Mouse (Mus musculus): ENCODE measurements at regions not wholly inside any gene's neighbourhood (a gene's known extent, or its start where the extent isn't known, plus 50 kb on each side); places are given as distances from the start of the nearest gene placed in this dataset.

- DNase-seq (ENCODE audit: extremely low read depth): no peak
- Histone ChIP-seq H3K79me2 (replicated peaks; ENCODE audit: control insufficient read depth, extremely low read depth, insufficient read depth, poor library complexity, severe bottlenecking) (no peaks in the 10 kb centered on the region), H3K36me3 (replicated peaks in 1 of 2; ENCODE audit: control insufficient read depth in 1 of 2, insufficient read depth in 1 of 2, low read length in 1 of 2) (no peaks in the 10 kb centered on the region), H3K27ac (ENCODE audit: insufficient read depth, low read depth) (no peak overlapping the region), H3K4me1 (ENCODE audit: control insufficient read depth in 1 of 2, insufficient read depth in 2 of 2) (peaks cover 28 to 75% of the 10 kb centered on the region in 2 experiments), H3K4me3 (replicated peaks in 1 of 3; ENCODE audit: low read depth in 2 of 3, low read length in 2 of 3, poor library complexity in 1 of 3) (no peak overlapping the region), H3K9ac (ENCODE audit: insufficient read depth, low read depth) (no peak overlapping the region), H3K27me3 (replicated peaks) (no peaks in the 10 kb centered on the region), H3K4me2 (ENCODE audit: insufficient read depth, low read depth, poor library complexity, severe bottlenecking) (no peak overlapping the region), H3K9me3 (replicated peaks; ENCODE audit: low read length) (no peaks in the 10 kb centered on the region)
- TF ChIP-seq IRF4 (IDR thresholded peaks at IDR 0.05; ENCODE audit: low read depth, low read length) (no peak), MYC (IDR thresholded peaks at IDR 0.05; ENCODE audit: low read depth, low read length) (no peak), ZC3H11A (IDR thresholded peaks at IDR 0.05; ENCODE audit: low read depth, low read length) (no peak), POLR2AphosphoS2 (IDR thresholded peaks at IDR 0.05; ENCODE audit: low read depth, low read length) (no peak), USF2 (conservative IDR thresholded peaks at IDR 0.05; ENCODE audit: low read depth, low read length) (no peak), NELFE (IDR thresholded peaks at IDR 0.05; ENCODE audit: low read depth, low read length) (no peak), ETS1 (conservative IDR thresholded peaks at IDR 0.05; ENCODE audit: low read depth, low read length) (no peak), ZKSCAN1 (IDR thresholded peaks at IDR 0.05; ENCODE audit: borderline replicate concordance, low read depth, low read length) (no peak), SIN3A (IDR thresholded peaks at IDR 0.05; ENCODE audit: low read length) (no peak), BHLHE40 (IDR thresholded peaks at IDR 0.05; ENCODE audit: low read depth, low read length) (no peak), ZNF384 (IDR thresholded peaks at IDR 0.05; ENCODE audit: low read depth, low read length) (no peak)
- in situ Hi-C loops (cut with MboI; ENCODE audit: low pct_ligation_motif_present, low pct_unique_long_range_greater_than_20kb, low sequenced_read_pairs) (loop anchor here (10.0 kb wide), 1 partner anchor 128 kb away; the partner anchor contains the start of gene Zfp703), dilution Hi-C loops (cut with MboI; ENCODE audit: extremely low pct_ligation_motif_present, extremely low pct_unique_long_range_greater_than_20kb, low sequenced_read_pairs) (no loop called here)
These were observed 130.1 kb upstream of the Zfp703 start for GRCm38 (mm10) chr8:26847009-26847408.

DNA sequence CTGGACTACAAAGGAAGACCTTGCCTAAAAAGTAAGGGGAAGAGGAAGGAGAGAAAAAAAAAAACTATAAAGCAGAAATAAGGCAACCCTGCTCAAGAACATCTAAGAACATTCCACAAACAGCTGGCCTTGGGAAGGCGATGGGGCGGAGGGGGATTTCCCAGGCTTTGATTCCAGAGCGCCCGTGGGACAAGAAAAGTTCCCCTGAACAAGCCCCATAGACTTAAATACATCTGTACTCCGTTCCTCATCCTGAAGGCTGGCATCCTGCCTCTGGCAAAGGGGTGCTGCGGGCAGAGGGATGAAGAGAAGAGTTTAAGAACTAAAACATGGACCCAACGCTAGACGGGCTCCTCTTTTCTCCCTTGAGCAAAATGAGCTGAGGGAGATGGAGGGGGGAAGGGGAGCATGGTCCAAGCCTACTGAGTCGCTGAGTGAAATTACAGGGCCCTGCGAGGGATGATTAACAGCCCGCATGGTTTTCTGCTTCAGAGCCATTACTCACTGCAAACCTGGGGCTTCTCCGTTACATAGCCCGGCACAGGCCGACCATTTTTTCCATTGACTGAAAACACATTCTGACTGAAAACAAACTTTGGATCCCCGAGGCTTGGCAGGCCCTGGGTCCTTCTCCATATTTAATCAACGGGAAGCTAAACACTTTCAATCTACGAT, 128.9 kb upstream of the Zfp703 start:
- in situ Hi-C loops (cut with MboI; ENCODE audit: low pct_ligation_motif_present, low pct_unique_long_range_greater_than_20kb, low sequenced_read_pairs) (loop anchor here (10.0 kb wide), 1 partner anchor 127 kb away; the partner anchor contains the start of gene Zfp703), dilution Hi-C loops (cut with MboI; ENCODE audit: extremely low pct_ligation_motif_present, extremely low pct_unique_long_range_greater_than_20kb, low sequenced_read_pairs) (no loop called here)
- H3K79me2 ChIP-seq (replicated peaks; ENCODE audit: control insufficient read depth, extremely low read depth, insufficient read depth, poor library complexity, severe bottlenecking): no peaks in the 10 kb centered on the region
- H3K27ac ChIP-seq (ENCODE audit: insufficient read depth, low read depth): no peak overlapping the region
- H3K36me3 ChIP-seq (replicated peaks in 1 of 2; ENCODE audit: control insufficient read depth in 1 of 2, insufficient read depth in 1 of 2, low read length in 1 of 2): no peaks in the 10 kb centered on the region
- H3K9ac ChIP-seq (ENCODE audit: insufficient read depth, low read depth): no peak overlapping the region
- peaks cover 30 to 75% of the 10 kb centered on the region in 2 experiments for H3K4me1 ChIP-seq (ENCODE audit: control insufficient read depth in 1 of 2, insufficient read depth in 2 of 2)
- peak; percentile 51 for DNase-seq (ENCODE audit: extremely low read depth)
- no peaks in the 10 kb centered on the region for H3K9me3 ChIP-seq (replicated peaks; ENCODE audit: low read length)
- no peak overlapping the region for H3K4me3 ChIP-seq (replicated peaks in 1 of 3; ENCODE audit: low read depth in 2 of 3, low read length in 2 of 3, poor library complexity in 1 of 3)
- no peak overlapping the region; the same call in none of the 2 replicates for H3K4me2 ChIP-seq (ENCODE audit: insufficient read depth, low read depth, poor library complexity, severe bottlenecking)
- H3K27me3 ChIP-seq (replicated peaks): no peaks in the 10 kb centered on the region
- TF ChIP-seq EP300 (IDR thresholded peaks at IDR 0.05; ENCODE audit: low read length): peak; percentile 44; the same call in 1 of the 2 replicates
- TF ChIP-seq PAX5 (IDR thresholded peaks at IDR 0.05; ENCODE audit: low read length): no peak
- no peak for TF ChIP-seq CTCF (conservative IDR thresholded peaks at IDR 0.05 in 1 of 2, IDR thresholded peaks at IDR 0.05 in 1 of 2; ENCODE audit: low read depth in 2 of 2, low read length in 2 of 2)
- no peak for TF ChIP-seq SMC3 (IDR thresholded peaks at IDR 0.05; ENCODE audit: low read depth, low read length)
- no peak for TF ChIP-seq ZC3H11A (IDR thresholded peaks at IDR 0.05; ENCODE audit: low read depth, low read length)
- TF ChIP-seq MYC (IDR thresholded peaks at IDR 0.05; ENCODE audit: low read depth, low read length): peak; percentile 34; the same call in 1 of the 2 replicates
- TF ChIP-seq USF2 (conservative IDR thresholded peaks at IDR 0.05; ENCODE audit: low read depth, low read length): no peak
- no peak for TF ChIP-seq MEF2A (IDR thresholded peaks at IDR 0.05; ENCODE audit: borderline replicate concordance, low read depth, low read length)
- TF ChIP-seq MAZ (IDR thresholded peaks at IDR 0.05; ENCODE audit: low read depth, low read length): no peak
- 0 out of 2 replicates have a peak, but pooled peaks have one; percentile 24 for TF ChIP-seq NELFE (IDR thresholded peaks at IDR 0.05; ENCODE audit: low read depth, low read length)
- TF ChIP-seq MAFK (IDR thresholded peaks at IDR 0.05; ENCODE audit: insufficient replicate concordance, low read length): peak; percentile 5; the same call in 1 of the 2 replicates
- TF ChIP-seq RAD21 (IDR thresholded peaks at IDR 0.05; ENCODE audit: low read depth, low read length): no peak; the same call in 1 of the 2 replicates
- TF ChIP-seq ZMIZ1 (IDR thresholded peaks at IDR 0.05; ENCODE audit: low read depth, low read length): no peak
- no peak for TF ChIP-seq IRF4 (IDR thresholded peaks at IDR 0.05; ENCODE audit: low read depth, low read length)
- TF ChIP-seq ELF1 (IDR thresholded peaks at IDR 0.05; ENCODE audit: low read depth, low read length): no peak
- TF ChIP-seq JUND (conservative IDR thresholded peaks at IDR 0.05; ENCODE audit: low read depth, low read length): no peak
- TF ChIP-seq USF1 (IDR thresholded peaks at IDR 0.05; ENCODE audit: low read depth, low read length): no peak
- no peak for TF ChIP-seq HCFC1 (IDR thresholded peaks at IDR 0.05; ENCODE audit: low read depth, low read length)
- TF ChIP-seq KAT2A (IDR thresholded peaks at IDR 0.05; ENCODE audit: insufficient replicate concordance, low read length): no peak
- no peak for TF ChIP-seq SIN3A (IDR thresholded peaks at IDR 0.05; ENCODE audit: low read length)
- TF ChIP-seq CHD2 (IDR thresholded peaks at IDR 0.05; ENCODE audit: low read length): no peak; the same call in 1 of the 2 replicates
- no peak for TF ChIP-seq POLR2AphosphoS2 (IDR thresholded peaks at IDR 0.05; ENCODE audit: low read depth, low read length)
- no peak for TF ChIP-seq JUN (IDR thresholded peaks at IDR 0.05; ENCODE audit: insufficient read depth, low read depth, low read length)
- TF ChIP-seq GABPA (IDR thresholded peaks at IDR 0.05; ENCODE audit: insufficient replicate concordance, low read depth, low read length): no peak
- peak; percentile 30; the same call in 1 of the 2 replicates for TF ChIP-seq ETS1 (conservative IDR thresholded peaks at IDR 0.05; ENCODE audit: low read depth, low read length)
- TF ChIP-seq E2F4 (IDR thresholded peaks at IDR 0.05; ENCODE audit: insufficient replicate concordance, low read depth, low read length): no peak
- TF ChIP-seq CHD1 (IDR thresholded peaks at IDR 0.05; ENCODE audit: low read depth, low read length): no peak
